Mouse (Mus musculus): ENCODE measurements around the gene Got2. TPM values are rescaled to one million over a fixed set of nuclear protein-coding genes. Genes with fewer than 3 reads are reported as not detected.

Gene Got2
- polyA plus RNA-seq, 2 experiments, result 69.8 to 107 TPM

GRCm38 (mm10) chr8:95911240-95911639, 22.9 kb upstream of the Got2 start:
- H3K27ac ChIP-seq, result no peak overlapping the region
- 65% methylated on average over 5 of the region's 5 CpGs for WGBS (ENCODE audit: insufficient replicate concordance)
- no peaks in the 10 kb centered on the region for H3K27me3 ChIP-seq (ENCODE audit: control insufficient read depth, insufficient read depth, low read length)
- no peak for TF ChIP-seq CTCF (IDR thresholded peaks at IDR 0.05; ENCODE audit: low read depth)
- no peak for TF ChIP-seq EP300 (IDR thresholded peaks at IDR 0.05; ENCODE audit: low read depth)
- H3K4me2 ChIP-seq (ENCODE audit: low read depth), result no peak overlapping the region
- no peaks in the 10 kb centered on the region for H3K4me1 ChIP-seq (replicated peaks; ENCODE audit: control insufficient read depth in 2 of 2, insufficient read depth in 2 of 2, low read length in 1 of 2)
- H3K9me3 ChIP-seq (ENCODE audit: control insufficient read depth, low read length), result no peaks in the 10 kb centered on the region
- no peak overlapping the region for H3K9ac ChIP-seq (replicated peaks)
- ATAC-seq (ENCODE audit: insufficient read depth), result no peak
- H3K36me3 ChIP-seq (replicated peaks; ENCODE audit: control insufficient read depth, insufficient read depth, low read depth), result no peaks in the 10 kb centered on the region
- H3K4me3 ChIP-seq (ENCODE audit: insufficient read depth in 1 of 2, low read depth in 2 of 2, low read length in 2 of 2), result no peak overlapping the region
- DNase-seq (ENCODE audit: low read depth in 3 of 3, low spot score in 3 of 3), result no peak

GRCm38 (mm10) chr8:95907885-95908284, 19.5 kb upstream of the Got2 start:
- 71% methylated on average over 11 of the region's 11 CpGs for WGBS (ENCODE audit: insufficient replicate concordance)
- no peak for DNase-seq (ENCODE audit: low read depth in 3 of 3, low spot score in 3 of 3)
- no peak overlapping the region for H3K4me3 ChIP-seq (ENCODE audit: insufficient read depth in 1 of 2, low read depth in 2 of 2, low read length in 2 of 2)

GRCm38 (mm10) chr8:95906738-95907137, 18.4 kb upstream of the Got2 start:
- H3K36me3 ChIP-seq (replicated peaks; ENCODE audit: control insufficient read depth, insufficient read depth, low read depth), result no peaks in the 10 kb centered on the region
- 50% methylated on average over 9 of the region's 9 CpGs for WGBS (ENCODE audit: insufficient replicate concordance)
- no peaks in the 10 kb centered on the region for H3K9me3 ChIP-seq (ENCODE audit: control insufficient read depth, low read length)
- DNase-seq (ENCODE audit: low read depth in 3 of 3, low spot score in 3 of 3), result no peak
- no peak overlapping the region for H3K9ac ChIP-seq (replicated peaks)
- no peak overlapping the region for H3K4me3 ChIP-seq (ENCODE audit: insufficient read depth in 1 of 2, low read depth in 2 of 2, low read length in 2 of 2)
- TF ChIP-seq EP300 (IDR thresholded peaks at IDR 0.05; ENCODE audit: low read depth) (no peak), CTCF (IDR thresholded peaks at IDR 0.05; ENCODE audit: low read depth) (no peak)
- H3K4me1 ChIP-seq (replicated peaks; ENCODE audit: control insufficient read depth in 2 of 2, insufficient read depth in 2 of 2, low read length in 1 of 2), result peaks cover 0 to 1% of the 10 kb centered on the region in 2 experiments; a peak in 1 of 4 replicates
- ATAC-seq (ENCODE audit: insufficient read depth), result no peak
- no peak overlapping the region for H3K4me2 ChIP-seq (ENCODE audit: low read depth)
- H3K27ac ChIP-seq, result no peak overlapping the region
- H3K27me3 ChIP-seq (ENCODE audit: control insufficient read depth, insufficient read depth, low read length), result no peaks in the 10 kb centered on the region

More at GRCm38 (mm10) chr8:95907885-95908284, 19.5 kb upstream of the Got2 start:
- no peaks in the 10 kb centered on the region for H3K4me1 ChIP-seq (replicated peaks; ENCODE audit: control insufficient read depth in 2 of 2, insufficient read depth in 2 of 2, low read length in 1 of 2)
- TF ChIP-seq EP300 (IDR thresholded peaks at IDR 0.05; ENCODE audit: low read depth) (no peak), CTCF (IDR thresholded peaks at IDR 0.05; ENCODE audit: low read depth) (no peak)
- no peak overlapping the region for H3K9ac ChIP-seq (replicated peaks)
- H3K36me3 ChIP-seq (replicated peaks; ENCODE audit: control insufficient read depth, insufficient read depth, low read depth), result no peaks in the 10 kb centered on the region
- H3K9me3 ChIP-seq (ENCODE audit: control insufficient read depth, low read length), result no peaks in the 10 kb centered on the region
- ATAC-seq (ENCODE audit: insufficient read depth), result no peak
- H3K4me2 ChIP-seq (ENCODE audit: low read depth), result no peak overlapping the region
- H3K27me3 ChIP-seq (ENCODE audit: control insufficient read depth, insufficient read depth, low read length), result no peaks in the 10 kb centered on the region
- H3K27ac ChIP-seq, result no peak overlapping the region

GRCm38 (mm10) chr8:95901864-95902263, 13.5 kb upstream of the Got2 start:
- Histone ChIP-seq H3K4me3 (ENCODE audit: insufficient read depth in 1 of 2, low read depth in 2 of 2, low read length in 2 of 2) (no peak overlapping the region), H3K4me1 (replicated peaks; ENCODE audit: control insufficient read depth in 2 of 2, insufficient read depth in 2 of 2, low read length in 1 of 2) (peaks cover 0 to 3% of the 10 kb centered on the region in 2 experiments; a peak in 1 of 4 replicates), H3K36me3 (replicated peaks; ENCODE audit: control insufficient read depth, insufficient read depth, low read depth) (no peaks in the 10 kb centered on the region), H3K27me3 (ENCODE audit: control insufficient read depth, insufficient read depth, low read length) (no peaks in the 10 kb centered on the region), H3K4me2 (ENCODE audit: low read depth) (no peak overlapping the region), H3K9me3 (ENCODE audit: control insufficient read depth, low read length) (no peaks in the 10 kb centered on the region), H3K27ac (no peak overlapping the region), H3K9ac (replicated peaks) (no peak overlapping the region)
- WGBS (ENCODE audit: insufficient replicate concordance), result 39% methylated on average over 7 of the region's 7 CpGs
- ATAC-seq (ENCODE audit: insufficient read depth), result no peak
- no peak for DNase-seq (ENCODE audit: low read depth in 3 of 3, low spot score in 3 of 3)
- TF ChIP-seq EP300 (IDR thresholded peaks at IDR 0.05; ENCODE audit: low read depth), result no peak
- no peak for TF ChIP-seq CTCF (IDR thresholded peaks at IDR 0.05; ENCODE audit: low read depth)

GRCm38 (mm10) chr8:95893701-95894100, 5.4 kb upstream of the Got2 start:
- ATAC-seq (ENCODE audit: insufficient read depth) (no peak), DNase-seq (ENCODE audit: low read depth in 3 of 3, low spot score in 3 of 3) (no peak)
- Histone ChIP-seq H3K27me3 (ENCODE audit: control insufficient read depth, insufficient read depth, low read length) (no peaks in the 10 kb centered on the region), H3K9me3 (ENCODE audit: control insufficient read depth, low read length) (no peaks in the 10 kb centered on the region), H3K36me3 (replicated peaks; ENCODE audit: control insufficient read depth, insufficient read depth, low read depth) (no peaks in the 10 kb centered on the region), H3K4me3 (ENCODE audit: insufficient read depth in 1 of 2, low read depth in 2 of 2, low read length in 2 of 2) (no peak overlapping the region), H3K9ac (replicated peaks) (no peak overlapping the region), H3K4me2 (ENCODE audit: low read depth) (no peak overlapping the region), H3K4me1 (replicated peaks; ENCODE audit: control insufficient read depth in 2 of 2, insufficient read depth in 2 of 2, low read length in 1 of 2) (no peaks in the 10 kb centered on the region), H3K27ac (no peak overlapping the region)
- WGBS (ENCODE audit: insufficient replicate concordance), result 64% methylated on average over 5 of the region's 5 CpGs
- TF ChIP-seq CTCF (IDR thresholded peaks at IDR 0.05; ENCODE audit: low read depth), result no peak
